Mouse (Mus musculus): ENCODE measurements around the gene Nmur1. TPM values are rescaled to one million over a fixed set of nuclear protein-coding genes. Genes with fewer than 3 reads are reported as not detected.

The Nmur1 gene
- total RNA-seq, 2 experiments from 2014 or later = not detected

GRCm38 (mm10) chr1:86439487-86440170 lies 13.6 kb upstream of the Nmur1 start:
- DNase-seq (ENCODE audit: extremely low spot score in 1 of 2, low spot score in 2 of 2) = no peak
- intact Hi-C loops (cut with DNase I) = loop anchor here (1.0 to 10.0 kb wide), 4 partner anchors 62 to 775 kb away; partner anchors contain the start of gene Eif4e2
- no peak; the same call in 1 of the 2 replicates for TF ChIP-seq CTCF (IDR thresholded peaks at IDR 0.05)
- Histone ChIP-seq H3K4me3 (no peak overlapping the region), H3K27ac (peak overlapping the region; percentile 85)

- DNase-seq (ENCODE audit: extremely low spot score in 1 of 2, low spot score in 2 of 2) = peak in 1 of 2 experiments; percentile 8
- intact Hi-C loops (cut with DNase I) = loop anchor here (10.0 kb wide), 1 partner anchor 776 kb away; the partner anchor contains the start of gene Eif4e2
- H3K27ac ChIP-seq = peak overlapping the region; percentile 85
- no peak overlapping the region for H3K4me3 ChIP-seq
- peak; percentile 30 for TF ChIP-seq CTCF (IDR thresholded peaks at IDR 0.05)
Measured at GRCm38 (mm10) chr1:86438501-86438900, 12.5 kb upstream of the Nmur1 start.

GRCm38 (mm10) chr1:86438014-86438319 lies 11.9 kb upstream of the Nmur1 start:
- 0 out of 2 replicates have a peak overlapping the region, but pooled peaks have one; percentile 19 for H3K27ac ChIP-seq
- intact Hi-C loops (cut with DNase I) = loop anchor here (10.0 kb wide), 1 partner anchor 777 kb away; the partner anchor contains the start of gene Eif4e2
- H3K4me3 ChIP-seq = no peak overlapping the region
- DNase-seq (ENCODE audit: extremely low spot score in 1 of 2, low spot score in 2 of 2) = peak in 1 of 2 experiments; percentile 9
- no peak for TF ChIP-seq CTCF (IDR thresholded peaks at IDR 0.05)

- 0 out of 2 replicates have a peak overlapping the region, but pooled peaks have one; percentile 19 for H3K27ac ChIP-seq
- TF ChIP-seq CTCF (IDR thresholded peaks at IDR 0.05) = no peak
- DNase-seq (ENCODE audit: extremely low spot score in 1 of 2, low spot score in 2 of 2) = no peak
- intact Hi-C loops (cut with DNase I) = loop anchor here (10.0 kb wide), 1 partner anchor 777 kb away; the partner anchor contains the start of gene Eif4e2
- H3K4me3 ChIP-seq = no peak overlapping the region
Measured at GRCm38 (mm10) chr1:86437219-86438013, 11.4 kb upstream of the Nmur1 start.

GRCm38 (mm10) chr1:86435302-86435821 lies 9.3 kb upstream of the Nmur1 start:
- intact Hi-C loops (cut with DNase I) = loop anchor here (10.0 kb wide), 1 partner anchor 779 kb away; the partner anchor contains the start of gene Eif4e2
- Histone ChIP-seq H3K4me3 (peak overlapping the region; percentile 47; the same call in 1 of the 2 replicates), H3K27ac (peak overlapping the region; percentile 99)
- peak; percentile 51 to 66 for DNase-seq (ENCODE audit: extremely low spot score in 1 of 2, low spot score in 2 of 2)
- TF ChIP-seq CTCF (IDR thresholded peaks at IDR 0.05) = no peak; the same call in 1 of the 2 replicates

GRCm38 (mm10) chr1:86434439-86435201 lies 8.6 kb upstream of the Nmur1 start:
- peak; percentile 98 for DNase-seq (ENCODE audit: extremely low spot score in 1 of 2, low spot score in 2 of 2)
- H3K27ac ChIP-seq = peak overlapping the region; percentile 99
- peak overlapping the region; percentile 47 for H3K4me3 ChIP-seq
- no peak for TF ChIP-seq CTCF (IDR thresholded peaks at IDR 0.05)
- intact Hi-C loops (cut with DNase I) = loop anchor here (10.0 kb wide), 1 partner anchor 780 kb away; the partner anchor contains the start of gene Eif4e2

GRCm38 (mm10) chr1:86434001-86434400 lies 8.0 kb upstream of the Nmur1 start:
- no peak for TF ChIP-seq CTCF (IDR thresholded peaks at IDR 0.05)
- Histone ChIP-seq H3K27ac (peak overlapping the region; percentile 99), H3K4me3 (peak overlapping the region; percentile 43)
- peak in 1 of 2 experiments; percentile 63 for DNase-seq (ENCODE audit: extremely low spot score in 1 of 2, low spot score in 2 of 2)
- intact Hi-C loops (cut with DNase I) = loop anchor here (10.0 kb wide), 1 partner anchor 781 kb away; the partner anchor contains the start of gene Eif4e2

GRCm38 (mm10) chr1:86433359-86433758 lies 7.3 kb upstream of the Nmur1 start:
- intact Hi-C loops (cut with DNase I) = loop anchor here (10.0 kb wide), 1 partner anchor 781 kb away; the partner anchor contains the start of gene Eif4e2
- no peak for TF ChIP-seq CTCF (IDR thresholded peaks at IDR 0.05)

GRCm38 (mm10) chr1:86432778-86433177 lies 6.8 kb upstream of the Nmur1 start:
- DNase-seq (ENCODE audit: extremely low spot score in 1 of 2, low spot score in 2 of 2) = no peak
- no peak for TF ChIP-seq CTCF (IDR thresholded peaks at IDR 0.05)
- Histone ChIP-seq H3K4me3 (no peak overlapping the region), H3K27ac (peak overlapping the region; percentile 10; the same call in 1 of the 2 replicates)
- intact Hi-C loops (cut with DNase I) = loop anchor here (10.0 kb wide), 1 partner anchor 782 kb away; the partner anchor contains the start of gene Eif4e2

More at GRCm38 (mm10) chr1:86433359-86433758, 7.3 kb upstream of the Nmur1 start:
- DNase-seq (ENCODE audit: extremely low spot score in 1 of 2, low spot score in 2 of 2) = no peak
- no peak overlapping the region for H3K4me3 ChIP-seq
- H3K27ac ChIP-seq = peak overlapping the region; percentile 99

GRCm38 (mm10) chr1:86430056-86430455 lies 4.0 kb upstream of the Nmur1 start:
- H3K27ac ChIP-seq = no peak overlapping the region
- DNase-seq (ENCODE audit: extremely low spot score in 1 of 2, low spot score in 2 of 2) = peak; percentile 74 to 78
- peak; percentile 97 for TF ChIP-seq CTCF (IDR thresholded peaks at IDR 0.05)
- H3K4me3 ChIP-seq = no peak overlapping the region
- intact Hi-C loops (cut with DNase I) = loop anchor here (2.0 to 10.0 kb wide), 3 partner anchors 13 to 785 kb away; partner anchors contain the start of gene Eif4e2
